Mouse (Mus musculus): ENCODE measurements around the gene Hist1h2an.
A peak's percentile ranks its signal among the peaks of the same experiment; 100 is the strongest.
"Not testable (repeated sequence)": the region's sequence is repeated elsewhere in the genome, so short reads cannot be mapped to it uniquely, and the experiment has no call there.

The Hist1h2an gene

DNA sequence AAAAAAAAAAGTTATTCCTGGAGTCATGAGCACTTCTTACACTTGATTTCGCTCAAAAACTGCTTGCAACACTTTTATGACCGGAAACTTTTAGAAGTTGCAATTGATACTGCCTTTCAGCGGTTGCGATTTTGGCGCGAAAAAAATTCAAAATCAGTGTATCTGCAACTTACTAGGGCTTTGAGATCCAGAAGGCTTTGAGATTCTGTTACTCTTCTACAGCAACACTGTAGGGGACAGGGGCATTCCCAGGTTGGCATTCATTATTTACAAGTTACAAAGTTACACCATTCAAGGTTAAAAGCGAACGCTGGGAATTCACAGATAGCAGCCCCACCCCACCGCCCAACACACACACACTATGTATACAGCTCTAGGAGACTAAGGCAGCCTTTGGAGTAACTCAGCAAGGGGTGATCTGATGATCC lies 3.3 kb downstream of the Hist1h2an start:
- DNase-seq (ENCODE audit: low read depth, low spot score): peak; percentile 62

DNA sequence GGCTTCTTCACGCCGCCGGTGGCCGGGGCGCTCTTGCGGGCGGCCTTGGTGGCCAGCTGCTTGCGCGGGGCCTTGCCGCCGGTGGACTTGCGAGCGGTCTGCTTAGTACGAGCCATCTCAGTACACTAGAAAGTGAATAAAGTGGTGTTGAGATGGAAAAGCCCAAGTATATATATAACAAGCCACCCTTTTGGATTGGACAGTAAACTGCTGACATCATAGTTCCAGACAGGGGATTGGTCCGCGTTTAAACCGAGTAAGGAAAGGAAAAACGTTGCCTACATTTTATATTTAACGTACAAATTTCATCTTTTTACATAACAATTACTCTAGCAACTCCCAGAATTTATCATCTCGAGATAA lies 3.8 kb downstream of the Hist1h2an start, which contains the start of gene Hist1h3i:
Gene Hist1h3i (minus strand): TSS at position 116 of the 363 bp plus-strand sequence.
- DNase-seq (ENCODE audit: low read depth, low spot score): peak; percentile 96

DNA sequence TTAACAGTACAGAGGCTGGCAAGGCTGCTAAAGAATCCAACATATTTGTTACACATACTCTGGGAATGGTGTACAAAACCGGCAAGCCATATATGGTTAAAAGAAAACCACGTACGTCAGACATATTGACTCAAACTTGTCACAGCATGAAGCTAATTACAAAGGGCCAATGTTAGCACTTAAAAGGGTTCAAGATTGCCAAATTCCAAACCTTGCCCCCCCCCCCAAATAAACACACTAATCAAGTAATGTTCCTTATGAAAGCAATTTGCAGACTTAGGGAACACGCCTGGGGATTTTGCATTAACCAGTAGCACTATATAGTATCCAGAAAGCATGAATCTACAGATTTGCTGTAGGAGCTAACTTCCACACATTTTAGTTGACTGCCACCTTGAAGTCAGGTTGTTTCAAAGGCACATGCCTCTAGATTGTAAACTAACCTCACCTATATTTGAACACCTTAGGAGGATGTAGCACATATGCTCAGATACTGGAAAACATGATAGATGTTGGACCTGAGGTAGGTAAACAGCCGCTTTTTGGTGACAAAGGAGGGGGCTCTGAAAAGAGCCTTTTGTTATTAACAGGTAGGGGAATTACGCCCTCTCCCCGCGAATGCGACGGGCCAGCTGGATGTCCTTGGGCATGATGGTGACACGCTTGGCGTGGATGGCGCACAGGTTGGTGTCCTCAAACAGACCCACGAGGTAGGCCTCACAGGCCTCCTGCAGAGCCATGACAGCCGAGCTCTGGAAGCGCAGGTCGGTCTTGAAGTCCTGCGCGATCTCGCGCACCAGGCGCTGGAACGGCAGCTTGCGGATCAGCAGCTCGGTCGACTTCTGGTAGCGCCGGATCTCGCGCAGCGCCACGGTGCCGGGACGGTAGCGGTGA lies 4.4 kb downstream of the Hist1h2an start:
- DNase-seq (ENCODE audit: low read depth, low spot score): not testable (repeated sequence)

DNA sequence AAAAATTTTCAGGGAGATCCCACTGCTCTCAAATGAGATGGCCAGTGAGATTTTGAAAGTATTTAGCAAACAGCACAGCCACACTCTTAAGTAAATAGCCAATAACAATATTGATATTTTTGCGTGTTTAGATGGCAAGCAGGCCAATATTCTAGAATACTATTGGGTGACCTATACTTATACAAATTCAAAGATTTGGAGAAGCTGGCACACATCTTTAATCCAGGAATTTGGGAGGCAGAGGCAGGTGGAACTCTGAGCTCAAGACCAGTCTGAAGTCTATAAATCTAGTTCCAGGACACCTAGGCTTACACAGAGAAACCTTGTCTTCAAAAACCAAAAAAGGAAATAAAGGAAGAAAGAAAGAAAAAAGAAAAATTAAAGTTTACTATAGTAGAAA lies 5.4 kb downstream of the Hist1h2an start:
- no peak for DNase-seq (ENCODE audit: low read depth, low spot score)

DNA sequence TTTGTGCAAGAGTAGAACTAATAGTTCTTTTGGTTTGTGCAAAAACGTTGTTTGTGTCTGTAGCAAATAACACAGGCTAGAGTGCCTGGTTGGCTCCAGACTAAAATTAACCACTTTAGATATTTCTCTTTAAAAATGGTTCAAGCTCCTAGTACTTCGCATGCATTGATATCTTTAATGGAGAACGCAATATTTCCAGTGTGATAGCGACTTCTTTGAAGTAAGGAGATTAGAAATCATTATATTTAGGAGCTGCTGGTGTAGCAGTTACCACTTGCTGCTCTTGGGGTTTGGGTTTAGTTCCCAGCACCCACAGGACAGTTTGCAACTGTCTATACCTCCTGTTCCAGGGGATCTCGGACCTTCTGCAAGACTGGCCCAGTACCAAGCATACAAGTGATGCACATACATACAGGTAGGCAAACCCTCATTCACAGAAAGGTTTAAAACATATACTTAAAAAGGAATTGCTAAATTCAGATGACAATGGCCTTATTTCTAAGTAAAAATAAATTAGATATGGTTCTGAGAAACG lies 5.9 kb downstream of the Hist1h2an start:
- no peak for DNase-seq (ENCODE audit: low read depth, low spot score)

DNA sequence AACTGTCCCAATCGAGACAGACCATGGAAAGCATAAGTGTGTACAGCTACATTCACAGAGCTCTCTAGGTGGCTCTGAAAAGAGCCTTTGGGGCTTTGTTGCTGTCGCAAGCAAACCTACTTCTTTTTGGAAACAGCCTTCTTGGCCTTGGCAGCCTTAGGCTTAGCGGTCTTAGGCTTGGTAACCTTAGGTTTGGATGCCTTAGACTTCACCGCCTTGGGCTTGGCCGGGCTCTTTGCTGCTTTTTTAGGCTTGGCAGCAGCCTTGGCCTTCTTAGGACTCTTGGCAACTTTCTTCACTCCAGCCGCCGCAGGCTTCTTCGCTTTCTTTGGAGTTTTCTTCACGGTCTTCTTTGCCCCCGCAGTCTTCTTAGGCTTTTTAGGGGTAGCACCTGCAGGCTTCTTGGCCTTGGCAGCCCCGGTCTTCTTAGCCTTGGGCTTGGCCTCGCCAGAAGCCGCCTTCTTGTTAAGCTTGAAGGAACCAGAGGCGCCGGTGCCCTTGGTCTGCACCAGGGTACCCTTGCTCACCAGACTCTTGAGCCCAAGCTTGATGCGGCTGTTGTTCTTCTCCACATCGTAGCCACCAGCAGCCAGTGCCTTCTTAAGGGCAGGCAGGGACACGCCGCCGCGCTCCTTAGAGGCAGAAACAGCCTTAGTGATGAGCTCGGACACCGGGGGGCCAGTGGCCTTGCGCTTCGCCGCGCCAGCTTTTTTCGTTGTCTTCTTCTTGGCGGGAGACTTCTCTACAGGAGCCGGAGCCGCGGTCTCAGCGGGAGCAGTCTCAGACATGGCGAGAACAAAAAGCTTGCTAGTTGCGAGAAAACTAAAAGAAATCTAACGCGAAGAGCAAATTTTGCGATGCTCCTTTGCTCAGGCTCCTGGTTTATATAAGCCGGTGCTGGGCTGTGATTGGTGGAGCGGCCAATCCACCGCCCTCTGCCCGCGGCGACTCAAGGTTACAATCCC lies 7.0 kb downstream of the Hist1h2an start, which contains the start of gene Hist1h1b:
Gene Hist1h1b (minus strand): TSS at position 859 of the 965 bp plus-strand sequence.
- peak; percentile 89 for DNase-seq (ENCODE audit: low read depth, low spot score)

DNA sequence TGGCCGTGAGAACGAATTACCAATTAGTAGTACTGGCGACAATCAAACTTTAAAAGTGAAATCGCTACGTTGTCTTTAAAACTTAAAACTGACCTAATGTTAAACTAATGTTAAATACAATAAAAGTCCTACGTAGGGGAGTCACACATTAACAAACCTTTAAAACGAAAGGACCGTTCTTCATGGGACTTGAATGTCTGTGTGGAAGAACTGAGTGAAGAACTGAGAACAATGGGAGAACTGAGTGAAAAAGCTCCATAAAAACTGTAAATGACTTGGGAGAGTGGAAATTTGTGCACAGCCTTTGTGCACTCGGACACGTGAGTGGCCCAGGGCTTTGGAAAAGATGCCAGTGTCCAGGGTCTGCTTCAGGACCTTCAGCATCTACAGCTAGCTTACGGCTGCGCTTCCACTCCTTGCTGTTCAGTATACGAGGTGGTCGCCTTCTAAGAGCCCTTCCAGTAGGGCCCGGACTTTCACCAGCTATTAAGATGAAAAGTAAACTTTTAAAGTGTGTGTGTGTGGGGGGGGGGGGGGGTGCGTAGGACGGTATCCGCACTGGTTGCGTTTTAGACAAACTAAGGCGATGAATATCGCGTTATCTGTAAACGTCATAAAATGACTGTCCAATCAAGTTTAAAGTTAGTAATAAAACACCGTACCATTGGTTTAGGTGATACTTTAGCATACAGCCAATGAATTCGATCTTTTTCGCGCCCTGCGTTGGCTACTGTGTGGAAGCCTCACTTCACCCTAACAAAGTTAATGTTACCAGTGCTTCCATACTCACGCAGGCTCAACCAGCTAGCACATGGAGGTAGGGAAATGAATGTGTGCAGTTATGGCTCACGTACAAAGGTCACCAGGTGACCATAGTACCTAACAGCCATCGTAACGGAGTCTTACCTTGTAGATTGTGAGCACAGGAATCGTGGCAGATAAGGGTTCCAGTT lies 7.9 kb downstream of the Hist1h2an start:
- DNase-seq (ENCODE audit: low read depth, low spot score): peak; percentile 94

DNA sequence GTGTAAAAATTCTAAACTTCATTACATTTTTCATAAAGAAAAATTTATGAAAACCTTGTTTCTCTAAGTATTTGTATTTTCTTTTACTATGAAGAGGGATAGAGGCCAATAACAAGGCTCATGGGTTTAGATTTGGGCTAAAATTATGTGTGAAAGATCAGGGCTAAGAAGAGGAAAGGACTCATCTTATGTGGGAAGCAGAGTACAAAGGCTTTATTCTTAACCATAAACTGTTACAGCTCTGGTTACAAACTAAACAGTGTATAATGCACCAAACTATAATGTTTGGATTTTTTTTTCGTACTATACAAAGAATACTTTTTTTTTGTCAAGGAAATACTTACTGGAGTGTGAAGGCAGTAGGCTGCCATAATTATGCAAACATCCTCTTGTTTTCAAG lies 31.3 kb downstream of the Hist1h2an start:
- no peak for DNase-seq (ENCODE audit: low read depth, low spot score)

DNA sequence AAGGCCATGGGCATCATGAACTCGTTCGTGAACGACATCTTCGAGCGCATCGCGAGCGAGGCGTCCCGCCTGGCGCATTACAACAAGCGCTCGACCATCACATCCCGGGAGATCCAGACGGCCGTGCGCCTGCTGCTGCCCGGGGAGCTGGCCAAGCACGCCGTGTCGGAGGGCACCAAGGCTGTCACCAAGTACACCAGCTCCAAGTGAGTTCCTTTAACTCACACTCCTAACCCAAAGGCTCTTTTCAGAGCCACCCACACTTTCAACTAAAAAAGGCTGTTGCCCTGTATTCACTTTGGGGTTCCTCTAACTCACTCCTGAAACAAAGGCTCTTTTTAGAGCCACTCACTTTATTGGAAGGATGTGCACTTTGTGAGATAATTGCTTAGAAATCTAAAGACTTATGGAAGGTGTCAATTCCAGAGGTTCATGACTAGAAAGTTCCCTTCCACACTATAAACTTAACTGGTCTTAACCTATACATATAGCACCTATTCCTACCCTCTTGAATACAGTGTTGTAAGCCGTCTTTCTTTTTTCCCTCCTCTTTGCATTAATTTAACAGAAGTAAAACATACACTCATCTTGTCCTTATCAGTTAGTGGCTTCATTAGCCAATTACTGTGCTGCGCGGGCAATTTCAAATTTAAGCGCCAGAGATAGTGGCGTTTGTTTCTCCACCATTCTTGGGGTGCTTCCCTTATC lies 32.6 kb downstream of the Hist1h2an start:
- DNase-seq (ENCODE audit: low read depth, low spot score): peak; percentile 44

DNA sequence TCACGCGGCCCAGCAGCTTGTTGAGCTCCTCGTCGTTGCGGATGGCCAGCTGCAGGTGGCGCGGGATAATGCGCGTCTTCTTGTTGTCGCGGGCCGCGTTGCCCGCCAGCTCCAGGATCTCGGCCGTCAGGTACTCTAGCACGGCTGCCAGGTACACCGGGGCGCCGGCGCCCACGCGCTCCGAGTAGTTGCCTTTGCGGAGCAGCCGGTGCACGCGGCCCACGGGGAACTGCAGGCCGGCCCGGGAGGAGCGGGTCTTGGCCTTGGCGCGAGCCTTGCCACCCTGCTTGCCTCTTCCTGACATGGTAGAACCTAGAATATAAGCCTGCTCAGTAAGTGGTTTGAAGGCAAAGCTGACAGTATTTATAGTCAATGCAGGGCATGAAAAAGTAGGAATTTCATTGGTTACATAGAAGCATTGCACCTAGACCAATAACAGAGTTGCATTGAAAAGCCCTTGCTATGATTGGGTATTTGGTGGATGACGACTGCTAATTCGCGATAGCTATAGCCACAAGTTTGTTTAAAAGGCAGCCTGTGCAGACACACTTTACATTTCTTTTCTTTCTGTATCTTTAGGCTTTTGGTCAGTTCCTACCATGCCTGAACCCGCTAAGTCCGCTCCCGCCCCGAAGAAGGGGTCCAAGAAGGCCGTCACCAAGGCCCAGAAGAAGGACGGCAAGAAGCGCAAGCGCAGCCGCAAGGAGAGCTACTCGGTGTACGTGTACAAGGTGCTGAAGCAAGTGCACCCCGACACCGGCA lies 33.3 kb downstream of the Hist1h2an start, which contains the start of the genes Hist1h2ak and Hist1h2bn:
Gene Hist1h2ak (minus strand): TSS at position 304 of the 762 bp plus-strand sequence.
Gene Hist1h2bn (plus strand): TSS at position 600 of the 762 bp plus-strand sequence.
- peak; percentile 98 for DNase-seq (ENCODE audit: low read depth, low spot score)

DNA sequence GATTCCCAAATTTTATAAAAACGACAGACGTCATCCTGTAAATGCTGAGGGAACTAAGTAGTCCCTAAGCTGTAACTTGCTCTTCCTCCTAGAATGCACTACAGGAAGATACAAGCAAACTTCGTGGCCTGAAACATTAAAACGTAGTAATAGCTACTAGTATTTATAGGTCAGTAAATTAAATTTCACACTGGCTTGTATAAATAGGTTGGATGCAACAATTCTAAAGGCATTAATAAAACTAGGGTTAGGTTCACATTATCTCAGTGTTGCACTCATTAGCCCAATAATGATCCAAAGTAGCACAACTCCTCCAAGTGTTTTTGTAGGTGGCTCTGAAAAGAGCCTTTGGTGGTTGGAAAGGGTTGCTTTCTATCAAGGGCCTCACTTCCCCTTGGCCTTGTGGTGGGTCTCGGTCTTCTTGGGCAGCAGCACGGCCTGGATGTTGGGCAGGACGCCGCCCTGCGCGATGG lies 33.9 kb downstream of the Hist1h2an start:
- DNase-seq (ENCODE audit: low read depth, low spot score): no peak

DNA sequence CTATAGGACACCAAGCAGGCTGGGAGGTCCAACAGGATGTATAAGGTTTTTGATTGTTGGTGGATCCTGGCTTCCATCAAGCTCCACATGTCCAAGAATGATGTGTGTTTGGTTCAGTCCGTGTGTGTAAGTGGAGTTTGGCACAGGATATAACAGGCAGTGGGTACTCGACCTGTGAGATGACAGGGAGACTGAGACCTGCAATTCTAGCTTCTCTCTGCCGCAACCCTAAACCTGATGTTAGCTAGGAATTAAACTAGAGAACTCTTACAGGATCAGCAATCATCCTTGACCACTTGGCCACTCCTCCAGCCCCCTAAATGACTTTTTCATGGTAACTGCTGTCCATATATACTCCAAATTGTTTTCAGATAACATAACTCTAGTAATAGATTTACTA lies 34.7 kb downstream of the Hist1h2an start:
- no peak for DNase-seq (ENCODE audit: low read depth, low spot score)

DNA sequence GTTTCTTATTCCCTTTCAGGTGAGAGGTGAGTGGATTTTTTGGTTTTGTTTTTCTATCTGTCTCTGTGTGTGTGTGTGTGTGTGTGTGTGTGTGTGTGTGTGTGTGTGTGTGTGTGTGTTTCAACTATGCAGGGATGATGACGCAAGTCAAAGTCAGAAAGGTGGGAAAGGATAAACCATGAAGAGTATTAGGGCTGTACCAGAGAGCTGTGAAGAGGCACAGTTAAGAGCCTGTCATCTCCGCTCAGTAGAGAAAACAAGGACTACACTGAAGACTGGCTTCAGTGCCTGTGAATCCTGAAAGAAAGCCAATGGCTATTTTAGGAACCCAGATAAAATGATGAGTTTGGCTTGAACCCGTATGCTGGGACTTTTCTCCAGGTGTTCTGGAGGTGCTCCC lies 35.2 kb downstream of the Hist1h2an start:
- no peak for DNase-seq (ENCODE audit: low read depth, low spot score)

DNA sequence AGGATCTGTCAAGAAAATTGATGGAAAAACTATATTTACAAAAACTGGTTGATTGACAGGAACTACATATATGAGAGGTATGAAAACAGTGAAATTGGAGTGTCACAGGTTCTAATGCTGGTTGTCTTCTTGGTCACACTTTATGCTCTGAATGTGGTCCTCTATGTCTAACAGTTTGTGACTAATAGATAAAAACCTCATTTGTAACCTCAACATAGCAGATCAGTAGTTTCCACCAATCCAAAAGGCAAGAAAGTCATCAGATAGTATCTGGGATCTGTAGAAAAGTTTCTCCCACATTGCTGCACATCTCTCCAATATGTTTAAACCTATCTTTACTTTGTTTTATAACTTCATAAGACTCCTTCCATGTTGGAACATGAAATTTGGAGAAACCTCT lies 35.6 kb downstream of the Hist1h2an start:
- no peak for DNase-seq (ENCODE audit: low read depth, low spot score)

DNA sequence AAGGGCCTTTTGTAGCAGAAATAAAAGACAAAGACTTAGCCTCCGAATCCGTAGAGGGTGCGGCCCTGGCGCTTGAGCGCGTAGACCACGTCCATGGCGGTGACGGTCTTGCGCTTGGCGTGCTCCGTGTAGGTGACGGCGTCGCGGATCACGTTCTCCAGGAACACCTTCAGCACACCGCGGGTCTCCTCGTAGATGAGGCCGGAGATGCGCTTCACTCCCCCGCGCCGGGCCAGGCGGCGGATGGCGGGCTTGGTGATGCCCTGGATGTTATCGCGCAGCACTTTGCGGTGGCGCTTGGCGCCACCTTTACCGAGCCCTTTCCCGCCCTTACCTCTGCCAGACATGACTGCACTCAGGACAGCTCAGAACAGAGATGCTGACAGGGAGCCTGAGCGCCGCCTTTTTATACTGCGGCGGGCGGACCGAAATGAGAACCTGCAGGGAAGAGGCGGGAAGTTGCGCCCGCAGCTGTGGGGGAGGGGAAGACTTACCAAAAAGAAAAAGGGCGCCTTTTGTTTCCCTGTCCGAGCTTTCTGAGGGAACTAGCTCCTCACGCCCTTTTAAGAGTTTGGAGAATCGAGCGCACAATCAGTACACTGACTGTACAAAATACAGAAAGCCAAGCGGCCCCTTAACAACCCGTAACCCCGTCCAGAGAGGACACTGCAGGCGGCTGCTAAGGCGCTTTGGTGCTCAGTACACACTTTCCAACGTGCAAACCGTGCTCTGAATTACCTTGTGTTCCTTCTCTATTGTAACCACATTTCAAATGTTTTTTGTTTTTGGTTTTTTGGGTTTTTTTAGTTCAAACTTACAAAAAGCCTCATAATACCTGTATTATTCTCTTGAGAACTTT lies 36.6 kb downstream of the Hist1h2an start, which contains the start of gene Hist1h4k:
Gene Hist1h4k (minus strand): TSS at position 347 of the 859 bp plus-strand sequence.
- peak; percentile 96 for DNase-seq (ENCODE audit: low read depth, low spot score)

DNA sequence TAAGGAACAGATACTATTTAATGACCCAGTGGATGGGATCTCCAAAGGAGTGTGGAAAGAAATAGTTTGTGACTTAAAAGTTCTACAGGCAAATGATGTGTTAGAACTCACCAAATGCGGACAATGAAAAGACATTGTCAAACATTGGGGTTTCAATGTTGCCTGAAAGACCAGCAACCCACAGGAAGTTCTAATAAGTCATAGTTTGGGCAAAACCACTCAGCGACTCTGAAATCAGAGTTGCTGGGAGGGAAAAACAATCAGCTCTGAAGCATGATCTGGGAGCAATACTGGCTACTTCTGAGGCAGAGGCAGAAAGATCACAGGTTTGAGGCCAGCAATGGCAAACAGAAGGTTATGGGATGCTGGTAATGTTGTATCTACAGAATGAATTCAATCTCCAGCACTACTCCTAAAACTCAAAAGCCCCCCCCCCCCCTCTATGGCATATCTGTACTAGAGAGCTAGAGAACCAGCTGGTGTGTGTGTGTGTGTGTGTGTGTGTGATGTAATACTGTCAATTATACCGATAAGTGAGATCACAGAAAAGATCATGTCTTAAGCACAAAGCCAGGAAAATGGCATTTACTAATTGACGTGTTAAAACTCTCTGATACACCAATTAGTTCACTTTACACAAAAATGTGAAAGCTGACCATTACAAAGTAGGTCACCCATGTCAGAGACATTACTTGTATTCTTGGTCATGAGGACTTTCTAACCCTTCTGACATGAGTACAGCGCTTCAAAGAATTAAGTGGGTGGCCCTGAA lies 37.4 kb downstream of the Hist1h2an start:
- DNase-seq (ENCODE audit: low read depth, low spot score): peak; percentile 22

DNA sequence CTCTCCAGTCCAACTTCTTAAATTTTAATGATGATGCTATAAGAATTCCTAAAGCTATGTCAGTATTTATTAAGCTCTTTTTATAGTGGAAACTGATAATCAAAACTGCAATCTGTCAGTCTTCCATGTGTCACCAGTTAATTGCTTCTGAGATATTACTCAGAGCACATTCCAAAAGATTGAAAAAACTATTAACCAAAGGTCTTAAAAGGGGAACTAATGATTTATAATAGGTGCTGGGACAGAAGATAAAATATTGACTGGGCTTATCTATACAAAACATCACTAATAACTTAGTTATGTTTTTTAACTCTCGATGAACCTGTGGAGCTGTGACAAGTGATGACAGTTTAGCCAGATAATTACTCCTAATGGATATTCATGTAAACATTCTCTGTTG lies 42.0 kb downstream of the Hist1h2an start:
- DNase-seq (ENCODE audit: low read depth, low spot score): no peak
